In genomic region chr9:43109125-43109524, GRCm38 (mm10) we compare ENCODE assay signal across 15 mouse cellular contexts.
"Had no signal": no experiment of that assay in that cellular context is flagged by ENCODE, and none has a peak within 500 bp of the region (broad histone marks: within the 10 kb centered on the region; RNA-seq: fewer than 3 reads in every experiment).

No protein-coding gene starts in this region.

- H3K27me3 ChIP-seq: lung, embryonic 15.5 days; midbrain, embryonic 13.5 days had no signal

- DNase-seq: kidney, adult 18-20 months; kidney, postnatal 25 days; lung, adult 18-20 months; lung, postnatal 10 days; lung, postnatal 36 days; thymus, adult 18-20 months; thymus, postnatal 14 days; thymus, postnatal 4 days had no signal

- H3K9me3 ChIP-seq: liver, embryonic 12.5 days; liver, embryonic 15.5 days; lung, embryonic 15.5 days; midbrain, embryonic 10.5 days; midbrain, embryonic 13.5 days had no signal

- H3K36me3 ChIP-seq: liver, embryonic 12.5 days; liver, embryonic 15.5 days; lung, embryonic 15.5 days had no signal

- H3K4me3 ChIP-seq: liver, embryonic 12.5 days; liver, embryonic 15.5 days; lung, embryonic 15.5 days; megakaryocyte, embryonic 14.5 days; midbrain, embryonic 10.5 days; midbrain, embryonic 13.5 days had no signal

- H3K27ac ChIP-seq: kidney, postnatal 0 days; liver, embryonic 12.5 days; liver, embryonic 15.5 days; lung, embryonic 15.5 days; midbrain, embryonic 10.5 days; midbrain, embryonic 13.5 days had no signal

- H3K9ac ChIP-seq: liver, embryonic 12.5 days; liver, embryonic 15.5 days; lung, embryonic 15.5 days; midbrain, embryonic 13.5 days had no signal
